Mouse (Mus musculus) C2C12 (cell line): ENCODE results near the gene Fam89b.

ENCODE experiments used
- CEBPB ChIP-seq: IDR thresholded peaks from one replicate; pipeline ENCODE4 v1.6.1; 2011; ENCODE audit warnings: low read depth, mild to moderate bottlenecking, control low read depth, moderate library complexity
- CTCF ChIP-seq: IDR thresholded peaks from one replicate; pipeline ENCODE4 v1.5.1; 2011; ENCODE audit not compliant: control insufficient read depth, insufficient read depth, insufficient read length
- FOSL1 ChIP-seq: IDR thresholded peaks from one replicate; pipeline ENCODE4 v1.8.0; 2011; ENCODE audit warnings: mild to moderate bottlenecking, low read length; ENCODE audit not compliant: poor library complexity, insufficient read depth, severe bottlenecking
- MAX ChIP-seq: IDR thresholded peaks from one replicate; pipeline ENCODE4 v1.6.1; 2011; ENCODE audit warnings: mild to moderate bottlenecking, control low read depth
- MYOD1 ChIP-seq: IDR thresholded peaks from one replicate; pipeline ENCODE4 v1.6.1; 2011; ENCODE audit warnings: low read depth; ENCODE audit not compliant: control insufficient read depth, insufficient read length
- MYOG ChIP-seq: IDR thresholded peaks from one replicate; pipeline ENCODE4 v1.6.1; 2011; ENCODE audit not compliant: control insufficient read depth, insufficient read length; ENCODE audit errors: extremely low read depth
- USF1 ChIP-seq: IDR thresholded peaks from one replicate; pipeline ENCODE4 v1.6.1; 2011; ENCODE audit warnings: low read depth, mild to moderate bottlenecking, control low read depth, moderate library complexity

GRCm38 (mm10) chr19:5704163-5704800, 25.2 kb downstream of the Fam89b start, which contains the start of gene Kcnk7:
- no peak for TF ChIP-seq CTCF
- no peak for TF ChIP-seq MAX
- no peak for TF ChIP-seq MYOD1
- no peak for TF ChIP-seq CEBPB
- TF ChIP-seq USF1: no peak
- TF ChIP-seq FOSL1: no peak
- no peak for TF ChIP-seq MYOG
